Mouse (Mus musculus): Measurements from ENCODE around the gene Nes.

Gene Nes

DNA sequence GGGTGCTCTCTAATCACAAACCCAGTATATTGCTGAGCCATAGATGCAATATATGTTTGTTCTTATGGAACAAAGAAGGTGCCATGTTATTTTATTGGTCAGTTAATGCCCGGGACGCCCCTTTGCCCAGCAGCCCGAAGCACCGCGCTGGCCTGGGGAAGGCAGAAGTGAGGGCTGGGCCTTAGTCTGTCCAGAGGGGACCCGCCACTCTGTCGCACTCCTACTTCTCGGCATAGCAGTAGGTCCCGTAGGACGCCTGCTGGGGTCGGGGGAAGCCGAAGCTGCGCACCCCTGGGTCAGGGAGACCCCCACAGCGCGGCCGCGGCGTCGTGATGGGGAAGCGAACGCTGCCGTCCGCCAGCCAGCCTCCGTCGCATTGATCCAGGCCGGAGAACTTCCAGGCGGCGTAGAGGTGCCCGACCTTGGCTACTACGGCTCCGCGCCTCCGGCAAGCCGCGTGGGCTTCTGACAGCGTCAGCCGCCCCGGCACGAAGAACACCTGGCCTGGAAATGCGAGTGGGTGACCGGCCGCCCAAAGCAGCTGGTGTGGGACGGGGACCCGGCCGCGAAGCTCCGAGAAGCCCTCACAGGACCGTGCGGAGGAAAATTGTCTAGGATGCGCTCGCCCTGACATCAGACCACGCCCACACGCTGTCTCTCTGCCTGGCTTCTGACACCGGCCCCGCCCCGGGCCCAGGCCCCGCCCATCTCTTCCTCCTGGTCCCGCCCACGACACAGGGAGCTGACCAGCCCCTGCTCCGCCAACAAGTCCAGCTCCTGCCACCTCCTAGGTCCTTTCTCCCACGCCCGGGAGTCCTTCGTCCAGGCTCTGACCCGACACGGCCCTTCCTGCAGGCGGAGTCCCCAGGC, 51.7 kb downstream of the Nes start:
- peak; percentile 76 to 78 for DNase-seq (ENCODE audit: low spot score in 2 of 2)

DNA sequence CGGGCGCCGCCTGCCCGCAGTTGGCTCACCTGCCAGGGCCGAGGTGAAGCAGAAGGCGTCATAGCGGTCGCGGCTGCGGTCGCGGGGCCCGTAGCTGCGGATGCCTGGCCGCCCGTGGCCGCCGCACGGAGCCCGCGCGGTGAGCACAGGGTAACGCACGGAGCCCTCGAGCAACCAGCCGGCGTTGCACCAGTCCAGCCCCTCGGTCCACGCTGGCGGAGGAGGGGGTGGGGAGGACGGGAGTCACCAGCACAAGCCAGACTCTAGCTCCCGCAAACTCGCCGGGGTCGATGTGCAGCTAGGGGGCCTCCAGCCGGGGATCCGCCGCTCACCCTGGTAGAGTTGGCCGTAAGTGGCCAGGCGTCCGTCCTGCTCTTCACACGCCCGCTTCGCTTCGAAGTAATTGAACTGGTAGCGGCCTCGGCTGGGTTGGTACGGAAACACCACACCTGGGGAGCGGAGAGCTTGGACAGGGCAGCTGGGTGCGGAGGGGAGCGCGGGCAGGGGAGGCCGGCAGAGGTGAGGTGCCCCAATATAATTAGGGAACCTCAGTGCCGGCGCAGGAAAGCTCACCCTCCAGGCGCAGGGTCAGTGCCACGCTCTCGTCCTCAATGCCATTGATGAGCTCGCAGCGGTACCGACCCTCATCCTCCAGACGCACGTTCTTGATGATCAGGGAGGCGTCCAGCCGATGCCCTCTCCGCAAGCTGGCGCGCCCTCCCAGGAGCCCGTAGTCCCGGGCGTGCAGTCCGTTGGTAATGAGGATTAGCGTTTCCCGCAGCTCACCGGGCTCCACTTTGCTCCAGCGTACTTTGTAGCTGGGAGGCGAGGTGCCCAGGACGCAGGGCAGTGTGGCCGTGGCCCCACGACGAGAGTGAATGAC, 52.6 kb downstream of the Nes start:
- peak in 1 of 2 experiments; percentile 36 for DNase-seq (ENCODE audit: low spot score in 2 of 2)

GRCm38 (mm10) chr3:88026823-88027222, 55.9 kb downstream of the Nes start:
- no peak for DNase-seq (ENCODE audit: low spot score in 2 of 2)

DNA sequence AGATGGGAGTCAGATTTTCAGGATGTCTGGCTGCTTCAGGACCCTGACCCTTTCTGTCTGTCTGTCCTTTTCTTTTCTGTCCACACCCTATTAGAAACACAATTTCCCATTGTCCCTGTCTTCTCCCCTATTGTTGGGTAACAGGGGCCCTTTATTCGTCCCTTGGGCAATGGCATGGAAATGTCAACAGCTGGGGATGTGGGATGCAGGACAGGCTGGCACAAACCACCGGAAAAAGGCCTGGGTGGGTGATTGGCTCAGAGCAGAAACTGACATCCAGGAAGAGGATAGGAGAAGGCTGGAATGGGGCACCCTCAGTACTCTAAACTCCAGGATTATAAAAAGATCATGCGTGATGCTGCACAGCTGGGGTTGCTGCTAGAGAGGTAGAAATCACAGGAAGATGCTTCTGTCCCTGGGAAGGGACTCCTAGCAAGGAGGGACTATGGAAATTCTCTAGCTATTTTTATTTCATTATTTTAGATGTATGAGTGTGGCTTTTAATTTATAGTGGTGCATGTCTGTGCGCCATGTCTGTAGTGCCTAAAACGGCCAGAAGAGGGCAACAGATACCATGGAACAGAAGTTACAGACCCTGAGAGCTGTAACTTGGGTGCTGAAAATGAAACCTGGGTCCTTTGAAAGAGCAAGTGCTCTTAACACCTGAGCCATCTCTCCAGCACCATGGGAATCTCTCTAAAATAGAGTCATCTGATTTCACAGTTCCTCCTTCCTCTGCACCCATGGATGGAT, 56.7 kb downstream of the Nes start, which contains the start of gene Hapln2:
Gene Hapln2 (minus strand): TSS at position 150 of the 753 bp plus-strand sequence.
- no peak for DNase-seq (ENCODE audit: low spot score in 2 of 2)
